Mouse (Mus musculus) liver, adult 2 months (tissue): ENCODE measurements around the gene Cdk5r1. TPM values are rescaled to one million over a fixed set of nuclear protein-coding genes. Genes with fewer than 3 reads are reported as not detected.

Experiments used
- DNase-seq: peaks from one replicate; pipeline ENCODE4 v3.0.0-alpha.2; 2011; ENCODE audit warnings: low read depth, low spot score; ENCODE audit errors: extremely low read depth
- H3K27ac ChIP-seq: fragments of 200-500 bp; replicated peaks from 2 replicates; pipeline ENCODE4 v1.5.1; 2012; ENCODE audit warnings: low read depth, mild to moderate bottlenecking, control low read depth, inconsistent platforms, low read length; ENCODE audit not compliant: insufficient read depth
- H3K27me3 ChIP-seq: fragments of 200-500 bp; 2 replicates; pipeline ENCODE4 v1.6.1; 2012; ENCODE audit warnings: mild to moderate bottlenecking, moderate library complexity, low read length, inconsistent platforms; ENCODE audit not compliant: control insufficient read depth, insufficient read depth
- H3K36me3 ChIP-seq: fragments of 200-500 bp; 2 replicates; pipeline ENCODE4 v1.6.1; 2012; ENCODE audit warnings: low read length, inconsistent platforms; ENCODE audit not compliant: control insufficient read depth, insufficient read depth
- H3K4me1 ChIP-seq: fragments of 200-500 bp; 2 replicates; pipeline ENCODE4 v1.6.1; 2011; ENCODE audit warnings: low read length; ENCODE audit not compliant: control insufficient read depth, insufficient read depth
- H3K4me3 ChIP-seq: fragments of 200-500 bp; 2 replicates; pipeline ENCODE4 v1.5.1; 2011; ENCODE audit warnings: low read depth, mild to moderate bottlenecking, control low read depth, low read length, moderate library complexity; ENCODE audit not compliant: insufficient read depth
- H3K79me2 ChIP-seq: fragments of 200-500 bp; 2 replicates; pipeline ENCODE4 v1.6.1; 2012; ENCODE audit warnings: inconsistent platforms, mild to moderate bottlenecking, low read length, moderate library complexity; ENCODE audit not compliant: control insufficient read depth, insufficient read depth
- H3K9ac ChIP-seq: fragments of 200-500 bp; 2 replicates; pipeline ENCODE4 v1.6.1; 2012; ENCODE audit warnings: low read depth, mild to moderate bottlenecking, control low read depth, inconsistent platforms, low read length
- CTCF ChIP-seq: fragments of 200-500 bp; IDR thresholded peaks from 2 replicates; pipeline ENCODE4 v1.5.1; 2011; ENCODE audit warnings: low read depth, low read length, control low read depth
- POLR2A ChIP-seq: fragments of 200-500 bp; IDR thresholded peaks from 2 replicates; pipeline ENCODE4 v1.6.1; 2011; ENCODE audit warnings: low read length, control low read depth; ENCODE audit not compliant: insufficient read depth; ENCODE audit errors: extremely low read depth
- WGBS: fragments of 180-500 bp; shearing (Covaris S2); methylation state at CpG from one replicate; pipeline ENCODE4 v1.1.7; 2018; 5-methylcytosine and 5-hydroxymethylcytosine counted together
- polyA plus RNA-seq: library from polyadenylated mRNA; depleted of rRNA; stranded (reverse); fragments of >200 nt; gene quantifications from 2 replicates; pipeline ENCODE4 v1.2.3, GENCODE M21; 2012
- total RNA-seq: library from RNA; depleted of rRNA; stranded (reverse); fragments of >200 nt; gene quantifications from 2 replicates; pipeline ENCODE4 v1.2.3, GENCODE M21; 2014

Cdk5r1 gene
- total and polyA plus RNA-seq, 2 experiments: 0.18 to 0.61 TPM

- DNase-seq: no peak
- Histone ChIP-seq H3K4me3 (no peak overlapping the region), H3K27ac (no peak overlapping the region), H3K9ac (no peak overlapping the region), H3K27me3 (no peaks in the 10 kb centered on the region), H3K36me3 (no peaks in the 10 kb centered on the region), H3K4me1 (no peaks in the 10 kb centered on the region; the same call in 1 of the 2 replicates), H3K79me2 (no peaks in the 10 kb centered on the region)
- no peak for TF ChIP-seq CTCF
- no peak for TF ChIP-seq POLR2A
- 69% methylated on average over 5 of the region's 5 CpGs for WGBS
These were observed 13.0 kb downstream of the Cdk5r1 start for GRCm38 (mm10) chr11:80489882-80490196.

GRCm38 (mm10) chr11:80490831-80491230, 14.0 kb downstream of the Cdk5r1 start:
- TF ChIP-seq POLR2A (no peak), CTCF (no peak)
- no peak for DNase-seq
- no peaks in the 10 kb centered on the region for H3K79me2 ChIP-seq
- no peaks in the 10 kb centered on the region; the same call in 1 of the 2 replicates for H3K4me1 ChIP-seq
- H3K9ac ChIP-seq: no peak overlapping the region
- no peaks in the 10 kb centered on the region for H3K27me3 ChIP-seq
- H3K27ac ChIP-seq: no peak overlapping the region
- H3K4me3 ChIP-seq: no peak overlapping the region
- no peaks in the 10 kb centered on the region for H3K36me3 ChIP-seq
- 87% methylated on average over 10 of the region's 10 CpGs for WGBS

- Histone ChIP-seq H3K9ac (no peak overlapping the region), H3K27ac (no peak overlapping the region), H3K79me2 (no peaks in the 10 kb centered on the region), H3K36me3 (no peaks in the 10 kb centered on the region), H3K4me1 (no peaks in the 10 kb centered on the region), H3K27me3 (no peaks in the 10 kb centered on the region), H3K4me3 (no peak overlapping the region)
- TF ChIP-seq CTCF (no peak), POLR2A (no peak)
- WGBS: 95% methylated on average over 5 of the region's 5 CpGs
- no peak for DNase-seq
These were observed 16.4 kb downstream of the Cdk5r1 start for GRCm38 (mm10) chr11:80493186-80493585.

- Histone ChIP-seq H3K4me1 (peaks cover 3% of the 10 kb centered on the region; the same call in 1 of the 2 replicates), H3K27ac (no peak overlapping the region), H3K9ac (no peak overlapping the region), H3K27me3 (no peaks in the 10 kb centered on the region), H3K4me3 (no peak overlapping the region), H3K36me3 (no peaks in the 10 kb centered on the region), H3K79me2 (no peaks in the 10 kb centered on the region)
- WGBS: 92% methylated on average over 9 of the region's 9 CpGs
- TF ChIP-seq POLR2A (no peak), CTCF (no peak)
- DNase-seq: no peak
These were observed 18.0 kb downstream of the Cdk5r1 start for GRCm38 (mm10) chr11:80494852-80495251.

GRCm38 (mm10) chr11:80495972-80496371, 19.1 kb downstream of the Cdk5r1 start:
- no peak overlapping the region for H3K4me3 ChIP-seq
- H3K27ac ChIP-seq: no peak overlapping the region
- no peak for TF ChIP-seq CTCF
- no peak for TF ChIP-seq POLR2A
- DNase-seq: no peak
- no peaks in the 10 kb centered on the region for H3K36me3 ChIP-seq
- H3K27me3 ChIP-seq: no peaks in the 10 kb centered on the region
- H3K79me2 ChIP-seq: no peaks in the 10 kb centered on the region
- WGBS: 92% methylated on average over 6 of the region's 6 CpGs
- peaks cover 3% of the 10 kb centered on the region; the same call in 1 of the 2 replicates for H3K4me1 ChIP-seq
- H3K9ac ChIP-seq: no peak overlapping the region

- Histone ChIP-seq H3K79me2 (no peaks in the 10 kb centered on the region), H3K4me1 (peaks cover 3% of the 10 kb centered on the region; the same call in 1 of the 2 replicates), H3K27me3 (no peaks in the 10 kb centered on the region), H3K9ac (no peak overlapping the region), H3K4me3 (no peak overlapping the region), H3K36me3 (no peaks in the 10 kb centered on the region), H3K27ac (no peak overlapping the region)
- no peak for DNase-seq
- WGBS: 79% methylated on average over 1 of the region's 1 CpGs
- TF ChIP-seq POLR2A (no peak), CTCF (no peak)
These were observed 19.8 kb downstream of the Cdk5r1 start for GRCm38 (mm10) chr11:80496640-80497039.
